Mouse (Mus musculus) bone marrow macrophage, adult 2 months (primary cell): ENCODE measurements around the gene Gm12216. TPM values are rescaled to one million over a fixed set of nuclear protein-coding genes. Genes with fewer than 3 reads are reported as not detected.
"Not testable (repeated sequence)": the region's sequence is repeated elsewhere in the genome, so short reads cannot be mapped to it uniquely, and the experiment has no call there.

ENCODE experiments used
- H3K27ac ChIP-seq: 2 replicates; pipeline ENCODE4 v1.5.1; 2012; ENCODE audit warnings: low read depth, low read length; ENCODE audit not compliant: insufficient read depth
- H3K4me1 ChIP-seq: 2 replicates; pipeline ENCODE4 v1.6.1; 2012; ENCODE audit warnings: low read length; ENCODE audit not compliant: control insufficient read depth, insufficient read depth
- H3K4me3 ChIP-seq: 2 replicates; pipeline ENCODE4 v1.5.1; 2012; ENCODE audit warnings: mild to moderate bottlenecking, low read length, moderate library complexity; ENCODE audit not compliant: insufficient read depth
- CTCF ChIP-seq: IDR thresholded peaks from 2 replicates; pipeline ENCODE4 v1.5.1; 2012; ENCODE audit warnings: low read depth, mild to moderate bottlenecking, low read length, moderate library complexity
- POLR2A ChIP-seq: IDR thresholded peaks from 2 replicates; pipeline ENCODE4 v1.6.1; 2012; ENCODE audit warnings: mild to moderate bottlenecking, low read depth, low read length, borderline replicate concordance
- polyA plus RNA-seq: library from polyadenylated mRNA; stranded (reverse); fragments of >200 nt; gene quantifications from 2 replicates; pipeline ENCODE4 v1.2.4, GENCODE M21; 2012; ENCODE audit not compliant: missing spikeins, insufficient read depth, insufficient read length

The Gm12216 gene
- polyA plus RNA-seq, 1 experiment = 1.7 TPM

DNA sequence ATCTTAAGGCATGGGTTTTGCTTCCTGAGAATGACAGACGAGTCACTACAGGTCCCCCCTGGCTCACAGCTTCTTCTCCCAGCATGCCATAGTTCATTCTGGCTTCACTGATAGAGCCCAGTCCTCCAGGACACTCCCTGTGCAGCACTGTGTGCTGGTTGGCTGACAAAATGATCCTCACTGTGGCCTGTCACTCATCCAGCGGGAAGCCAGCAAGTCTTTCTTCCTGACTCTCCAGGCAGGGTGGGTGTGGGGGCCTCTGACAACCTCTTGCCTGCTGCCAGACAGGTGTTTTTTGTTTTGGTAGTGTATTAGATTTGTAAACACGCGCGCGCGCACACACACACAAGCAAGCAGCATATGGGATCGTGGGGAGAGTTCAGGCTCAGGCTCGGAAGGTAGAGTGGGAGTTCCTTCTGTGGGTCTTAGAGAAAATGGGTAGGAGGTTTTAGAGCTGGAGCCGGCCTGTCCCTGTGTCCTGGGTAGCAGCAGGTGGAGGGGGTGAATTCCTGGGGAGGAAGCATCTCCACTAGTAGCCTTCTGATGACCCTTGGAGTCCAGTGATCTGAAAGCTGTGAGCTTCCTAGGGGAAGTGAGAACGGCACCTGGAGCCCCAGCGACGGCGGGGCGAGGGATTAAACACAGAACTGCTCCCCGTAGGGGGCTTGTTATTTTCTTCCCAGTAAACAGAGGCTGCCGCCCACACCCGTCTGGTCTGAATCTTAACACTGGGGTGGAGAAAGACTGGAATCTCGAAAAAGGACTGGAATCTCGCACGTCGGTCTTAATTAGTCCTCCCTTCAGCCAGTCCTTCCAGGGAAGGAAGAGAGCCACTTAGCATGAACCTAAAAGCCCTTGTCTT lies 99.3 kb downstream of the Gm12216 start:
- peaks cover 19% of the 10 kb centered on the region for H3K4me1 ChIP-seq

DNA sequence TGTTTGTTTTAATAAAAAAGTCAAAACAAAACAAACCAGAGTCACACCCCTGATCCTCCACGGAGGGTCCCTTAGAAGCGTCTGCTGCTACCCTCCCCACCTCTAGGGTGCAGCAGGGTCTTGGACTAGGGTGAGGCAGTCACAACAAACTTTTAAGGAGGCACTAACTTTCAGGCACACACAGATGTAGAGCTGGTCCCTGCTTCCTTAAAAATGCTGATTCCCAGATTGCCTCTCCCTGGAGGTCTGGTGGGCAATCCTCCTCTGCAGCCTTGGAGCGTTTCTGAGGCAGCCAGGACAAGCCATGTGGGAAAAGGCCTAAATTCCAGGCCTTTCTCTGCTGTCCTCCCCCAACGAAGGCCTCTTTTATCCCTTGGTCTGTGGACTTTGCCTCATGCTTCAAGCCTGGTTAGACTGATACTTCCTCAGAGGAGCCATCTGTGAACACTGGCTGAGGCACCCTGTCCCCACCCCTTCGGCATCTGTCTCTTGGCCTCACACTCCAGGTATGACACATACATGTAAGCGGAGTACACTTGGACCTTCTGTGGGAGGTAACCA lies 100.2 kb downstream of the Gm12216 start:
- peaks cover 12% of the 10 kb centered on the region for H3K4me1 ChIP-seq
- TF ChIP-seq CTCF (no peak), POLR2A (no peak)
- no peak overlapping the region for H3K4me3 ChIP-seq
- no peak overlapping the region for H3K27ac ChIP-seq

More for the DNA sequence above, 99.3 kb downstream of the Gm12216 start:
- H3K4me3 ChIP-seq = no peak overlapping the region
- TF ChIP-seq POLR2A = no peak
- no peak for TF ChIP-seq CTCF
- H3K27ac ChIP-seq = no peak overlapping the region

DNA sequence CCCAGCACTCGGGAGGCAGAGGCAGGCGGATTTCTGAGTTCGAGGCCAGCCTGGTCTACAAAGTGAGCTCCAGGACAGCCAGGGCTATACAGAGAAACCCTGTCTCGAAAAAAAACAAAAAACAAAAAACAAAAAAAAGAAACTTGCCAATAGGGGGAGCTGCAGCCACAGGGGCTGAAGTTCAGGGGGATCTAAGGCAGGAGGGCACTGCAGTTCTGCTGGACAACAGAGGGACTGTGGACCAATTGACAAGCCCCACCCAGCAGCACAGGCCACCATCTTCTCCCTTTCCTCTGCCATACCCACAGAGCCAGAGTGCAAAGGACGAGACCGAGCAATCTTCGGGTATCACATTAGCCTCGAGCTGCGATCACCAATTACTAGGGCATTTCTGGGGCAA lies 101.0 kb downstream of the Gm12216 start:
- not testable (repeated sequence) for H3K4me3 ChIP-seq, H3K27ac ChIP-seq
- peak; percentile 68 for TF ChIP-seq CTCF
- H3K4me1 ChIP-seq = peaks cover 12% of the 10 kb centered on the region

DNA sequence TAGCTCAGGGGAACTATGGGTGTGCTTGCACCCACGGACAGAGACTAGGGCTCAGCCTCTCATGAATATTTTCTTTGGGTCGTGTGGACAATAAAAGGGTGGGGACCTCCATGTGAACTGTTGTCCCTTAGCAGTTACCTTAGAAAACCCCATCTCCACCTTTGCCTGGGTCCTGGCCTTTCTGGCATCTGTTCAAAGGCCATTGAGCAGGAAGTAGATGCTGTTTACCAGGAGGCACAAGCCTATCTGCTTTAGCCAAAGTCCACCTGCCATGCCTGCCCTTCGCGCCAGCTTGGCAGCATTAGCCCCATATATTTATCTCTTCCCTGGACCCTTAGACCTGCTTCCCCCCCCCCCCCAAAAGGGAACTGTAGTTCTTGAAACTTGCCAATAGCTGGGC lies 101.4 kb downstream of the Gm12216 start:
- Histone ChIP-seq H3K27ac (no peak overlapping the region), H3K4me1 (peaks cover 11% of the 10 kb centered on the region), H3K4me3 (no peak overlapping the region)
- TF ChIP-seq CTCF = no peak
- no peak for TF ChIP-seq POLR2A

DNA sequence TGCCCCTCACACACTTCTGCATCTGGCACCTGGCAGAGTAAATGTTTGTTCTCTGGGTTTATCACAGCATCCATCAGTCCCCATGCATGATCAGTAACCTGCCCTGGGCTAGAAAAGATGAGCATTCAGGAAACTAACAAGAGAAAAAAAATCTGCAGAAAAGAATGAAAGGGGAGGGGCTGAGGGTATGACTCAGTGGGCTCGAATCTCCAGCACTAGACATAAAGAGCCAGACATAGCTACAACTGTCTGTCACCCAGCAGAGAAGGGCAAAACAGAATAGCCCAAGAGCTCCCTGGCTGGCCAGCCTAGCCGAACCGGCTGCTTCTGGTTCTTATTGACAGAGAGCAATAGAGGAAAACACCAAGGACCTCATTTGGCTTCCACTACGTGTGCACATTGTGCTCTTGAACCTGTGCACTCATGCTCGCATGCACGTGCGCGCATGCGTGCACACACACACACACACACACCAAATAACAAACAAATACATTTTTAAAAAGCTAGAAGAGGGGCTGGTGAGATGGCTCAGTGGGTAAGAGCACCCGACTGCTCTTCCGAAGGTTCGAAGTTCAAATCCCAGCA lies 104.0 kb downstream of the Gm12216 start:
- TF ChIP-seq POLR2A (no peak), CTCF (no peak)
- Histone ChIP-seq H3K4me3 (no peak overlapping the region), H3K27ac (no peak overlapping the region), H3K4me1 (no peaks in the 10 kb centered on the region)

DNA sequence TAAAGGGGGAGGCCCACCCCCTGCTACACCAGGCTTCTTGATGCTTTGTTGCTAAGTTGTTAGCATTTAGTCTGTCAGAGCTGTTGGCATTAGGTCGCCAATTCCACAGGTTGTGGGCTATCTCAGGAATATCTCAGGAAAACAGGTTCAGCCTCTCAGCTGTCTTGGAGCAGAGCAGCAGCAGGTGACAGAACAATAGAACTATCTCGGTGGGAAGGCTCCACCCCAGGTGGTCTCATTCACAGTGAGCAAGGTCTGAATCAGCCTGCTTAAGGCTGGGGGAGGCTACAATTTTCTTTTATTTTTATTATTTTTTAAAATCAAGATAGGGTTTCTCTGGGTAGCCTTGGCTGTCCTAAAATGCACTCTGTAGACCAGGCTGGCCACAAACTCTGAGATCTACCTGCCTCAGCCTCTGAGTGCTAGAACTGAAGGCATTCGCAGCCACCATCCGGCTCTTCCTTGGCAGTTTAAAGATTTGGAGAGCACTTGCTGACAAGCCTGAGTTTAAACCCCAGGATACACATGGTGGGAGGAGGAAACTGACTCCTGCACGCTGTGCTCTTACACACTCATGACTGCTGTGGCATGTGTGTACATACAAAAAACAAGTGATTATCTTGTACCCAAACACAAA lies 109.2 kb downstream of the Gm12216 start:
- Histone ChIP-seq H3K27ac (no peak overlapping the region), H3K4me1 (peaks cover 18% of the 10 kb centered on the region), H3K4me3 (no peak overlapping the region)
- TF ChIP-seq CTCF = no peak
- no peak for TF ChIP-seq POLR2A

DNA sequence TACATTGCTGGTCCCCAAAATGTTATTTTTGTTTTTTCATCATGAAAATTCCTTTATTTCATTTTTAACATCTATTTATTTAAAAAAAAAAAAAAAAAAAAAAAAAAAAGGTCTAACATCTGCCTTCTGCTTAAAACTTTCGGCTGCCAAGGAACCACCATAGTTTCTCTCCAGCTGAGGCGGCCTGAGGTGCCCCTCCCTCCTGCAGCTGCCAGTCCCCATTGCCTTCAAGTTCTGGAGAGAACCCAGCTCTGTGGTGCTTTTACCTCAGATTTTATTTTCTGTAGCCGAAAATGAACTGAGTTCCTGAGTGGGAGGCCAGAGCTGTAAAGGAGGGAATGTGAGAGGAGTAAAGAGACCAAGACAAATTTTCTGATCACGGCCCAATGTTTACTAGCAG lies 109.8 kb downstream of the Gm12216 start:
- TF ChIP-seq CTCF (no peak), POLR2A (no peak)

DNA sequence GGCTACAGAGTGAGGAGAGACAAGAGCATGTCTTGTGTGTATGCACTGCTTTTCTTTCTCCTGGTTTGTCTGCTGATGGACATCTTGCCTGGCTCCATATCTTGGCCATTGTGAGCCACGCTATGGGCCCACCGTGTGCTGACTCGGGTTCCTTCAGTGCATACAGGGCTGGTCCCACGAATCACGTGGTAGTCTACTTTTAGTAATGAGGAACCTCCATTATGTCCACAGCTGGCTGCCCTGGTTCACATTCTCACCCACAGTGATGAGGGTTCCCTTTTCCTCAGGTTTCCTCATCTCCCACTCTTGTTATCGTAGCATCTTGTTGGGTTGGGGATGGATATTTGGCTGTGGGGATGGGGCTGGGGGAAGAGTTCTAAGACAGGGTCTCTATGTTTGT lies 110.4 kb downstream of the Gm12216 start:
- Histone ChIP-seq H3K4me1 (peaks cover 18% of the 10 kb centered on the region), H3K4me3 (no peak overlapping the region), H3K27ac (peak overlapping the region; percentile 26)
- no peak for TF ChIP-seq POLR2A
- no peak for TF ChIP-seq CTCF

More for the DNA sequence above, 109.8 kb downstream of the Gm12216 start:
- Histone ChIP-seq H3K4me1 (peaks cover 18% of the 10 kb centered on the region), H3K4me3 (no peak overlapping the region), H3K27ac (no peak overlapping the region)

DNA sequence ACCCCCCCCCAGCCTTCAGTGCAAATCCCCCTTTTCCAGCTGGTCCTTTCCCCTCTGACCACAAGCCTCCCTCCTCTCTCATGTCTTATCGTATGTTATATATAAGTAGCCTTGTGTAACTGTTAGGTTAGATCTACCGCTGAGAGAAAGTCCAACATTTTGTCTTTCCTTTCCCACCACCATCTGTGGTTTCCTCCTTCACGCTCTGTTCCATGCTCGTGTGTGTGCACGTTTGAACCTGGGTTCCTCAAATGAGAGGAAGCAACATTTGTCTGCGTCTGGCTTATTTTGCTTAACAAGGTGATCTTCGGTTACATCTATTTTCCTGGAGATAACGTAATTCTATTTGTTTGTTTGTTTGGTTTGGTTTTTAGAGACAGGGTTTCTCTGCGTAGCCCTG lies 111.1 kb downstream of the Gm12216 start:
- no peak for TF ChIP-seq POLR2A
- TF ChIP-seq CTCF = no peak
- peaks cover 18% of the 10 kb centered on the region for H3K4me1 ChIP-seq
- no peak overlapping the region for H3K4me3 ChIP-seq
- H3K27ac ChIP-seq = 0 out of 2 replicates have a peak overlapping the region, but pooled peaks have one; percentile 26
